Mouse (Mus musculus) cerebral cortex, adult 2 months (tissue): Measurements from ENCODE around the gene Stx5a.

Experiments used
- WGBS: fragments of 180-500 bp; shearing (Covaris S2); methylation state at CpG from one replicate; pipeline ENCODE4 v1.1.7; 2018; 5-methylcytosine and 5-hydroxymethylcytosine counted together

Stx5a gene

DNA sequence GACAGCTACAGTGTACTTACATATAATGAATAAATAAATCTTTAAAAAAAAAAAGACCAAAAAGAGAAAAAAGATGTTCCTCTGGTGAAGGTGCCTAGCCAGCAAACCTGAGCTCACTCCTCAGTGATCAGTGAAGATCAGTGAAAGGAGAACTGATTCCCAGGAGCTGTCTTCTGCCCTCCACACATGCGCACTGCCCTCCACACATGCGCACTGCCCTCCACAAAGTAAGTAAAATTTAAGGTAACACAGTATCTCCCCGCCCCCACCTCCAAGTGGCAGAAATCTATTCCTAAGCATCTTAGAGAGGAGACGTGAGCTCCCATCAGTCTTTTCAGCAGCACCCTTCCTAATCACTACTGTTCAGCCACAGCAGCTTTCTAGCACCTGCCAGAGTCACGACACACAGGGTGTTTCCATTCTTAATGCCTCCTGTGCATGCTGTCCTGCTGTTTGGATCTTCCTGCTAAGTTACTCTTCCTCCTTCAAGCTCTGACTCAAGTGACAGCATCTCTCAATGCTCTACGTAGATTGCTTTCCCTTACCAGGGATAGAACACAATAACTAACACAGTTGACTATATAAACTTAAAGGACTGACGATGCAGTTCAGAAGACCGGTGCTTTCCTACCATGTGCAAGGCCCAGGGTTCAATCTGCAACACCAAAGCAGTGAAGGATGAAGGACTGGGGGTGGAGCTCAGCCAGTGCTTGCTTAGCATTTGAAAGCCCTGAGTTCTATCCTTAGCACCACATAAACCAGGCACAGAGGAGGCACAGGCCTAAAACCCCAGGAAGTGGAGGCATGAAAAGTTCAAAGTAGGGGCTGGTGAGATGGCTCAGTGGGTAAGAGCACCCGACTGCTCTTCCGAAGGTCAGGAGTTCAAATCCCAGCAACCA lies 25.1 kb upstream of the Stx5a start:
- WGBS: 64% methylated on average over 10 of the region's 10 CpGs

GRCm38 (mm10) chr19:8716767-8717475 lies 24.3 kb upstream of the Stx5a start:
- 69% methylated on average over 10 of the region's 10 CpGs for WGBS

- WGBS: 47% methylated on average over 3 of the region's 3 CpGs
Measured at GRCm38 (mm10) chr19:8718357-8718756, 22.9 kb upstream of the Stx5a start.

DNA sequence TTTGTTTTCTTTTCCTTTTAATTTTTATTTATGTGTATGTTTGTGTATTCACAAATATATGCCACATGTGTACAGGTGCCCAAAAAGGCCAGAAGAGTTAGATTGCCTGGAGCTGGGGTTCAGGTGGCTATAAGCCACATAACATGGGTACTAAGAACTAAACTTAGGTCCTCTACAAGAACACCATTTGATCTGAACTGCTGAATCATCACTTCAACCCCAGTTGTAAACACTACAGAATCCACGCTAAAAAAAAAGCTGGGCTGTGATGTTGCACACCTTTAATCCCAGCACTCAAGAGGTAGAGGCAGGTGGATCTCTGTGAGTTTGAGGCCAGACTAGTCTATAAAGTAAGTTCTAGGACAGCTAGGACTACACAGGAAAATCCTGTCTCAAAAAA lies 19.8 kb upstream of the Stx5a start:
- 55% methylated on average over 1 of the region's 1 CpGs for WGBS

- WGBS: 40% methylated on average over 4 of the region's 4 CpGs
Measured at GRCm38 (mm10) chr19:8722021-8722420, 19.2 kb upstream of the Stx5a start.

DNA sequence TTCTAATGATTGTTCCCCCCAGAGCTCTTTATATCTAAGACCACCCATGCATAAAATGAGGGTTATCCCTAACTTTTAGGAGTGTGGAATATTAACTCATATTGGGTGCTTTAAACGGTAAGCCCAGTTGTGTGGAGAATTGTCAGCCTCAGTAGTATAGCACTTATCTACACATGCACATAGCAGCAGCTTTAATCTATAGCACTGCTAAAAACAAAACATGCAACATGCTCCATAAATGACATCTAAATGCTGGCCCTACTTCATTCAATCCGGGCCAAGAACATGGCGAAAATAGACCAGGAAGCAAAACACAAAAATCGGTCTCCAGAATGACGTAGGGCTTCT lies 18.7 kb upstream of the Stx5a start:
- 1% methylated on average over 5 of the region's 5 CpGs for WGBS

DNA sequence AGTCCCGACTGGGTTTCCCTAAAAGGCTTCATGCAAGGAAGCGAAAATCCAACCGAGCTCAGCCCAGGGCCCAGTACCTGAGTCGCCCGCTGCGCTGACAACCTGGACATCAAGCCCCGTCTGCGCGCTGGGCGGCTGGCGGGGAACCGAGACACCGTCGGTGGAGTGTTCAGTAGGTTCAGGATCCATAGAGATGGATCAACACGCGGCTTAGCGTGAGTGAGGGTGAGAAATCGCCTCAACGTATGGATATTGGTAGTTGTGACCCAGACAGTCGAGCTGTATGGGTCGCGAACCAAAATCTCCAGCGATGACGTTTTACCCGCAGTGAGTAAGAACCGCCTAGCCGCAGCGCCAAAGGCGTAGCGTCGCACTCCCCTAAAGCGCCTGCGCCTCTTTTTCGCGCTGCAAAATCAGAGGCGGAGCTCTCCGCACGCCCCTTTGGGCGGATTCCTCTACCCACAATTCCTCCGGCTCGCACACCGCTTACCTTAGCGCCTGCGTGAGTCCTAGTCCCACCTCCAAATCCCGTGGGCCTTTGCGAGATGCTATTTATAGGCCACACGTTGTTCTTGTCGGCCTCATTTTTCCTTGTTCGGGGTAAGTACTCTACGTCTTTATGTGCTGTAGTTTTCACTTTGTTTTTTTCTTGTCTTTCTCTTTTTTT lies 18.2 kb upstream of the Stx5a start, which contains the start of gene Slc3a2:
TSS of gene Slc3a2 (minus strand) at position 463 of the 667 bp plus-strand sequence.
- under 1% methylated on average over 50 of the region's 50 CpGs for WGBS

DNA sequence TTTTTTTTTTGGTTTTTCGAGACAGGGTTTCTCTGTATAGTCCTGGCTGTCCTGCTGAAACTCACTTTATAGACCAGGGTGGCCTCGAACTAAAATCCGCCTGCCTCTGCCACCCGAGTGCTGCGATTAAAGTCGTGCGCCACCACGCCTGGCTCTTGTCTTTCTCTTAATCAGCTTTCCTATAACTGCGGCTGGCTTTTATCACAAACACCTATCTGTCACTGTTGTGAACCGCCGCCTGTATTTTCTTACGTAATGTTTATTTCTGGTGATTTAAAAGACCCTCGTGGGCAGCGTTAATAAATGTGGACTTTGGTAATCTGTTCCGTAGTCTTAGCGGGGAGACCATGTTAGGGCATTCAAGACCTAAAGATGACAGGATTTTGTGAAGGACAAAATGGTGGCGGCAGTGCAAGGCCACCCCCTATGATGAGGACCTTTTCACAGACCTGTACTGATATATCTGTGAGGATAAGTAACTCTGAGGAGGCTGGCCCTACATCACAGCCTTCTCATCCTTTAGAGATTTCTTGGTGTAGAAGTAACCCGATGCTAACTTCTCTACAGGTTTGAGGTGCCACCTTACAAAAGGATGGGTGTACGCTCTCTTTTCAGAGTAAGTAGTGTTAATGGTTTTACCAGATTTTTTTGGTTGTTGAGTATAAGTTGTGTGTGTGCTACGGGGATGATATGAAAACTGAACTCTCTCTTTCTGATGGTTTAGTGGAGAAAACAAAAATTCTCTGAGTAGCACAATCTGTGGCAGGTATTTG lies 17.5 kb upstream of the Stx5a start:
- WGBS: 1% methylated on average over 20 of the region's 20 CpGs

- WGBS: 7% methylated on average over 2 of the region's 2 CpGs
Measured at GRCm38 (mm10) chr19:8724392-8724791, 16.8 kb upstream of the Stx5a start.

- 52% methylated on average over 4 of the region's 4 CpGs for WGBS
Measured at GRCm38 (mm10) chr19:8725081-8725613, 16.1 kb upstream of the Stx5a start.

- WGBS: 37% methylated on average over 3 of the region's 3 CpGs
Measured at GRCm38 (mm10) chr19:8726609-8727390, 14.4 kb upstream of the Stx5a start.

- 42% methylated on average over 5 of the region's 5 CpGs for WGBS
Measured at GRCm38 (mm10) chr19:8727495-8728114, 13.6 kb upstream of the Stx5a start.

DNA sequence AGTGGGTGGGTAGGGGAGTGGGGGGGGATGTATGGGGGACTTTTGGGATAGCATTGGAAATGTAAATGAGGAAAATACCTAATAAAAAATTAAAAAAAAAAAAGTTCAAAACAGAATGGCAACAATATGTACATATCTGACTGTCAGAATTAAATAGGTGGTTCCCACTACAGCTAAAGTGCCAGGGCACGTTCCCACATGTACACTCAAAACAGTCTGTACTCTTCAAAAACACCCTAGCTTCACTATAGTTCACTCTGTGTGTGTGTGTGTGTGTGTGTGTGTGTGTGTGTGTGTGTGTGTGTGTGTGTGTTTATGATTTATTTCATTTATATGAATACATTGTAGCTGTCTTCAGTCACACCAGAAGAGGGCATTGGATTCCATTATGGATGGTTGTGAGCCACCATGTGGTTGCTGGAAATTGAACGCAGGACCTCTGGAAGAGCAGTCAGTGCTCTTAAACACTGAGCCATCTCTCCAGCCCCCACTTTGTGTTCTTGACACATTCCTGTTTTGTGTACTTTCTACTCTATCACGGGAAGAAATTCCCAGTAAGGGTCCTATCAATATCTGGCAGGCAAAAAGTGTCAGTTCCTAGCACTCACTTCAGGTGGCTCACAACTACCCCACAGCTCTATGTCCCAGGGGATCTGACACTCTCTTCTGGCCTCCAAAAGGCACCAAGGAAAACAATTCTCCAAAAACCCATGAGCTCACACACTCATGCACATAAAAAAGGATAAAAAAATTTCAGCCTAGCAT lies 12.7 kb upstream of the Stx5a start:
- WGBS: 60% methylated on average over 3 of the region's 3 CpGs

GRCm38 (mm10) chr19:8734334-8734733 lies 6.9 kb upstream of the Stx5a start:
- 73% methylated on average over 3 of the region's 3 CpGs for WGBS

DNA sequence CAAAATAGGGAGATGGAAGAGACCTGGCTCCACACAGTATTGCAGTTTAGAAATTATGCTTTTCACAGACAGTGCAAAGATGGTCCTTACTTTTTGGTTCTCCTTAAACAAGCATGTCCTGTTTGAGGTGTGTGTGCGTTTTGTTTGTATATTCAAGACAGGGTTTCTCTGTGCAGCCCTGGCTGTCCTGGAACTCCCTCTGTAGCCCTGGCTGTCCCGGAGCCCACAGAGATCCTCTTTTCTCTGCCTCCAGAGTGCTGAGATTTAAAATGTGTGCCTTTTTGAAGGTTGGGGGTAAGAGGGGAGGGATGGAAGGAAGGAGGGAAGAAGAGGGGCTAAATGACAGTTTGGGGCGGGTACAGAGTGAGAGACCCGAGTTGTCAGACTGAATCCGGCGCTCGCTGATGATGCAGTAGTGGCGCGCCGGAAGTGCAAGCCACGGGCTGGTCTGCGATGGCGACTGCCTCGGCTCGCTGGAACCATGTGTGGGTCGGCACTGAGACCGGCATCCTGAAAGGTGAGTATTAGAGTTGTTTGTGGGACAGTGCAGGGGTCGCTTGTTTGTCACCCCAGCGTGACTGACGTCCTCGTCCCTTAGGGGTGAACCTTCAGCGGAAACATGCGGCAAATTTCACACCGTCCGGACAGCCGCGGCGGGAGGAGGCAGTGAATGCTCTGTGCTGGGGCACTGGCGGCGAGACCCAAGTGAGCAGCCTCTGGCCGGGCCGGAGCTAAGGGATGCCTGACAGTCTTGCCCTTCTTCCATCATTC lies 5.6 kb upstream of the Stx5a start, which contains the start of gene Wdr74:
TSS of gene Wdr74 (plus strand) at position 439 of the 771 bp plus-strand sequence.
- 1% methylated on average over 32 of the region's 32 CpGs for WGBS

DNA sequence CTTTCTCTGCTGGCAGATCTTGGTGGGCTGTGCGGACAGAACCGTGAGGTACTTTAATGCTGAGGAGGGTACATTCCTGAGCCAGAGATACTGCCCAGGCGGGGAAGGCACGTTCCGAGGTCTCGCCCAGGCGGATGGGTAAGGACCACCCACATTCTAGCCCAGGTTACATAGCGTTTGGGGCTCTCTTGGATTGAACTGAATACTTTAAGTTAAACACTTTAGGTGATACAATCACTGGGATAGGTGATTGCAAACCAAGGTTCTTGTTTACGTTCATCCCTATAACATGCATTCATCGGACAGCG lies 5.1 kb upstream of the Stx5a start:
- 2% methylated on average over 11 of the region's 11 CpGs for WGBS

DNA sequence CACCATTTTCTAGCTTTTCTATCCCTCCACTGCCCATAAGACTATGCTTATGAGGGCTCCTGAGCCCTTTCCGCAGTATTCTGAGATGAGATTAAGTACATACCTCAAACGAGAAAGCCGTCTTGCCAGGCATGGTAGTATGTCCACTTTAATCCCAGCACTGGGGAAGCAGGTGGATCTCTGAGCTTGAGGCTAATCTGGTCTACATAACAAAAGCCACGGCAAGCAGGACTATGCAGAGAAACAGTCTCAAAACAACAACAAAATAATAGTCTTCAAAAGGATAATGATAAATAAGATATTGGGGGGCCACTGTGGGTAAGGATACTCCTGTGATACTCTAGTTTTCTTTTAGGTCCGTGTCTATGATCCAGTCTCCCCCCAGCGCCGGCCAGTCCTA lies 2.3 kb upstream of the Stx5a start:
- 92% methylated on average over 7 of the region's 7 CpGs for WGBS

GRCm38 (mm10) chr19:8739646-8740045 lies 1.6 kb upstream of the Stx5a start:
- WGBS: 91% methylated on average over 6 of the region's 6 CpGs

DNA sequence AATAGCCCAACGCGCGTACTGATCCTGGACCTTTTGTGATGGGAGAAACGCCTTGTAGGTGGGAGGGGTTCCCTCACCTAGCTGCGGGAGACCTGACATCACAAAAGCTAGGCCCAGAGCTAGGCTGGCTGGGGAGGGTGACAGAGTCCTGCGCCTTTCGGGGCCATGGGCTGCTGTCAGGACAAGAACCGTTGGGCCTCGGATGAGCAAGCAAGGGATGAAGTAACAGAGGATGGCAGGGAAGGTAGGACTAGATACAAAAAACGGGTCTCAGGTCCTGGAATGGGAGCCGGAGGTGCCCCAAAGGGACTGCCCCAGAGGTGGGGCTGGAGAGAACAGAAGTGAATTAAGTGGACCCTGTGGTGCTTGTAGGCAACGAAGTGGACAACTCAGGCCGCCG lies 610 bp upstream of the Stx5a start, which contains the start of gene 1700092M07Rik:
TSS of gene 1700092M07Rik (plus strand) at position 116 of the 400 bp plus-strand sequence.
- WGBS: 64% methylated on average over 14 of the region's 14 CpGs
